Mouse (Mus musculus) 3134 (cell line): Measurements from ENCODE around the gene Hdhd5.

Experiments
- DNase-seq: peaks from one replicate; pipeline ENCODE4 v3.0.0-alpha.2; 2011; ENCODE audit warnings: low spot score; ENCODE audit not compliant: insufficient read length; ENCODE audit errors: extremely low read depth

Gene Hdhd5

GRCm38 (mm10) chr6:120536337-120536736 is 5.2 kb upstream of the Hdhd5 start:
- no peak for DNase-seq

- no peak for DNase-seq
Observed at GRCm38 (mm10) chr6:120532594-120532993, 1.5 kb upstream of the Hdhd5 start.

DNA sequence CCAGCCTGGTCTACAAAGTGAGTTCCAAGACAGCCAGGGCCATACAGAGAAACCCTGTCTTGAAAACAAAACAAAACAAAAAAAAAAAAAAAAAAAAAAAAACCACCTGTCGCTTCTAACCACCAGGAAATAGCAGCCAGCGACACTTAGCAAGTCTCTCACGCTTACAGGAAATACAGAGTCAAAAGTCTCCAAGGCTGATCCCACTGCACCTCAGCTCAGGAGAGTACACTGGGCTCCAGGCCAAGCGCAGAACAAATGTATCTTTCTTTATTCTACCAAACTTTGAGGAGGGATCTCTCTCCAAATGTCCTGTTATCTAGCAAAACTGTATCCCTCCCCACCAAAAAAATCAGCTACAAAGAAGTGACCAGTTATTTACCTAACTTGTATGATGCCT is 2.0 kb downstream of the Hdhd5 start:
- DNase-seq: no peak

- DNase-seq: no peak
Observed at GRCm38 (mm10) chr6:120524796-120525195, 6.3 kb downstream of the Hdhd5 start.

- no peak for DNase-seq
Observed at GRCm38 (mm10) chr6:120519647-120520046, 11.5 kb downstream of the Hdhd5 start.

- no peak for DNase-seq
Observed at GRCm38 (mm10) chr6:120517311-120517710, 13.8 kb downstream of the Hdhd5 start.

DNA sequence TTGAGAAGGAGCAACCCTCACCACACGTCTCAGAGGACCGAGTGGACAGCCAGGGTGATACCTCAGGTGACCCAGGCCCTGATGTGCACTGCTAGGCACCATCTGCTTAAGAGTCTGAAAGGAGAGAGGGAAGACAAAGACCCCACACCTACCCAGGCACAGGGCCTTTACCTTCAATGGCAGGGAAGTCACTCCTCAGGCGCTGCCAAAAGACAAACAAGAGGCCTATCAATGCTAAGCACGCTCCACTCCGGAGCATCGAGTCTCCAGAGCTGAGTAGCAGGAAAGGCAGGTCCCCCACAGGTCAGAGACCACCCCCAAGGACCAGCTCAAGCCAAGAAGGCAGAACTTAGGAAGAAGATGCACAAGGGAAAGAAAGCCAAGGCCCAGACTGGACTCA is 14.2 kb downstream of the Hdhd5 start:
- no peak for DNase-seq

DNA sequence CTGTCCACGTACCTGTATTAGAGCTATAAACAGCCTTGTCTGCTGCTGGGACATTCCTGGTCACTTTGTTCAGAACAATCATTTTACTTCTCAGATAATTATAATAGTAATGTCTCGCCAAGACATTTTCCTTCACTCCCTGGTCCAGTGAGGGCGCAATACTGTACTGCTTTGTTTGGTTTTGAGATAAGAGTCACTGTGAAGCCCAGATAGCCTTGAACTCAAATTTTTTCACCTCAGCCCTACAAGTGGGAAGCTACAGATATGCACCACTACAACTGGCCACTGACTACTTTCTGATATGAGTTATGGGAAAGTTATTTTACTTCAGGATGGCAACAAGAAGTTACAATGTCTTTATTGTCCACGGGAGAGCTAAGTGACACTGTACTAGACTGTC is 14.7 kb downstream of the Hdhd5 start:
- no peak for DNase-seq

- no peak for DNase-seq
Observed at GRCm38 (mm10) chr6:120511212-120511611, 19.9 kb downstream of the Hdhd5 start.

DNA sequence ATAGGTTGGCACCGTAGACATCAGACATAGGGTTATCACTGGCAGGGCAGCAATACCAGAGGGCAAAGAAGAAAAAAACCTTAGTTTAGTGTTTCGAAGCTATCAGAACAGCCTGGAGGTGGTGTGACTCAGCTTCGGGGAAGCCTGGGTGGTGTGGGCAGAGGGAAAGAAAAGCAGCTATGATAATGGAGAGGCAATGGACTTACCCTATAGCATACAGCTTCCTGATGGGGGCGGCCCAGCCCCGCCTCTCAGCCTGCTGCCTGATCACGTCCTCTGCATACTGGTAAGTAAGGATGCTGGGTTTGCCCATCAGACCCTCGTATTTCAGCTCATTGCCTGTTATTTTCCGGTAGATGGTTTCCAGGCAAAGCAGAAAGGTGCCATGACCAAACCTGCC is 20.7 kb downstream of the Hdhd5 start:
- no peak for DNase-seq

GRCm38 (mm10) chr6:120509975-120510374 is 21.1 kb downstream of the Hdhd5 start:
- DNase-seq: no peak

GRCm38 (mm10) chr6:120508645-120509044 is 22.5 kb downstream of the Hdhd5 start:
- no peak for DNase-seq

- no peak for DNase-seq
Observed at GRCm38 (mm10) chr6:120505531-120505930, 25.6 kb downstream of the Hdhd5 start.

DNA sequence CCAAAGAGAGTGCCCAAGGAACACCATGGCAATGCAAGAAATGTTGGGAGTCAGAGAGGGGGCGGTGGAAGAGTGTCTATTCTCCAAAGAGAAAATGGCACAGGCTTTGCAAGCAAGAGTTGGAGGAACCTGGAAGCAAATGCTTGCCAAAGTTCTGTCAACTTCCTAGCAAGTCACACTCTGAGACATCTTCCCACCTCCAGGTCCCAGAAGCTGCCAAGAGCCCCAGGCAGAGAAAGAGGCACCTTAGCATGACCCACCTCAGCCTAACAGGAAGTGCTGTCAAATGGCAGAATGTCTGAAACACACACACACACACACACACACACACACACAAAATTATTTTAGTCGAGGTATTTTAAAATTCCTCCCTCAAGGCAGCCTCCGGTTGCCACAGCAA is 27.1 kb downstream of the Hdhd5 start:
- DNase-seq: no peak

GRCm38 (mm10) chr6:120496544-120496943 is 34.6 kb downstream of the Hdhd5 start:
- no peak for DNase-seq

DNA sequence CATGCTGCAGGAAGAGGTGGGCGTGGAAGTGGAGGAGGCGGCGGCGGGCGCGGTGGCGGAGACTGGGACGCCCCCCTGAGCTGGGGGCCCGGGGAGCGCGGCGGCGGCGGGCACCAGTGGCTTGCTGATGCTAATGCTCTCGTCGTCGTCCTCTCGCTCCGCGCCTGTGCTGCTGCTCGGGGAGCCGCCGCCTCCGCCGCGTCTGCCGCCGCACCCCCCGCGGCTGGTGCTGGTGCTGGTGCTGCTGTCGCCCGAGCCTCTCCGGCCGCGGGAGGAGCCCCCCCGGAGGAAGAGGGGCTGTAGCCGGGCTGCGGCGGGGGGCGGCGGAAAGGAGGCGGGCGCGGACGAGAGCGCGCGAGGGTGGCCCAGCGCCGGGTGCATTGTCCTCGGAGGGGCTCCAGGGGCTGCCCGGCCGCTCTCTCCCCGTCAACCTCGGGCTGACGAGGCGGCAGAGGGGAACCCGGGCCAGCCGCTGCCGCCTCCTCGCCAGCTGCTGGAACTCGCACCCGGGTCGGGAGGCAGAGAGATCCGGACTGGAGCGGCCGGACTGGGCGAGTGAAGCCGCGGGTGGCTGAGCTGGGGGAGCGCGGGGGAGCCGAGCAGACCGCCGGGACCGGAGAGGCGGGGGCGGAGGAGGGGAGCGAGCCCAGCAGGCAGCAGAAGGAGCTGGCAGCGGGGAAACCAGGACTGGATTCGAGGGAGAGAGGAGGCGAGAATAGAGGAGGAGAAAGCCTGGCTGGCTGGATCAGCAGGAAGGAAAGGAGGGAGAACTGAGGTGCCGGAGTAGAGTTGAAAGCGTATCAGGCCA is 37.5 kb downstream of the Hdhd5 start, which contains the start of gene Tmem121b:
Gene Tmem121b, minus strand, starts transcription at position 434 of the 808 bp plus-strand sequence.
- no peak for DNase-seq

- no peak for DNase-seq
Observed at GRCm38 (mm10) chr6:120492499-120493373, 38.4 kb downstream of the Hdhd5 start.

GRCm38 (mm10) chr6:120491862-120492498 is 39.1 kb downstream of the Hdhd5 start:
- no peak for DNase-seq

DNA sequence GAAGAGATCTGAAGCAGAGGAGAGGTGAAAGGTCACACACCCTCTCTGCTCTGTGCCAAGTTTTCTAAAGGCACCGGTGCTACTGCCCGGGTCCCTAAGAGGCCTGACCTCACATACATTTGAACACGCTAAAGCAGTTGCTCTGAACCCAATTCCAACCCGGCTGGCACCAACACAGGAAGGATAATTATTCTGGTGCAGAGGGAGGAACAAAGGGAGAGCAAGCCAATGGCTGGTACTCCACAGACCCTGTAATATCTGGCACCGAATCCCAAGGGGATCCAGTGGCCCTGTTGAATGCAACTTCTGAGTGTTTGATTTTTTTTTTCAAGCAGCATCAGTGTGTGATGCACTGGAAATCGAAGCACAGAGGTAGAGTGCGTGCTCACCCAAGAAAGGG is 40.1 kb downstream of the Hdhd5 start:
- no peak for DNase-seq

DNA sequence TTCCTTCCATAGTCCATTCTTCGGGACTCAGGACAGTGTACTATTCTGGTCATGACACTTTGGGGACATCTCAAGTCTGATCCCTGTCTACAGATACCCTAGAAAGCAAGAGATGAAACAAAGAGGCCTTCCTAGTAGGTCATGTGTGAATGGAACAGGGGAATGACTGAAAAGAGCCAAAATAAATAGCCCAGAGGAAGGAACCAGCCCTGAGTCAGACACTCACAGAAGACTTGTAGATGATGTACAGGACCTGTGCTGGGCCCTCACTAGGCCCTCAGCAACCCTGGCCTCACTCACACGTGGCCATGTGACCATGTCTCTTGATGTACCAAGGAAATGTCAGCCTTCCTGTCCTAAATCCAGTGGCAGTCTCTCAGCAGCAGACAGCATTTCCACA is 41.7 kb downstream of the Hdhd5 start:
- no peak for DNase-seq

DNA sequence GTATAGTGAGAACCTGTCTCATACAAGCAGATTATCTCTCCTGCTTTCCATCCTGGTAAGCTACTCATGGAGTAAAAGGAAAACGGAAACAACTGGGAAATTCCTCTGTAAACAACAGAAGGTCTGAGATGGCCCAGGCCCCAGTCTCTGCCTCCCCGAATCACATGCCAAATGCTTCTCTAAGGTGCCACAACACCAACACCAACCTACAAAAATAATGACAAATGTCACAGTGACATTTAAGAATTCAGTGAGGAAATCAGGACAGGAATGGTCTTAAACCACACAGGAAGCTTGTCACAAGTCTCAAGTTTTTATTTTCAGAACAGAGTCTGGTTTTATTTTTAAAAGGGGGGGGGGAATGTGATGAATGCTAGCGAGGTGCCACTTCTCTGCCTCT is 42.5 kb downstream of the Hdhd5 start:
- no peak for DNase-seq
